Mouse (Mus musculus) stomach, postnatal 0 days (tissue): Measurements from ENCODE around the gene Muc3a.

Experiments
- CTCF ChIP-seq: IDR thresholded peaks from 2 replicates; pipeline ENCODE4 v1.5.1; 2016; ENCODE audit warnings: antibody characterized with exemption, low read depth, mild to moderate bottlenecking, moderate library complexity
- EP300 ChIP-seq: optimal IDR thresholded peaks from 2 replicates; pipeline ENCODE3; 2016; ENCODE audit warnings: antibody characterized with exemption

GRCm38 (mm10) chr5:137173967-137174366 is 38.2 kb downstream of the Muc3a start:
- TF ChIP-seq CTCF (no peak), EP300 (no peak)
